Mouse (Mus musculus) small intestine, adult 10 weeks (tissue): Measurements from ENCODE around the gene Dyrk4. TPM values are rescaled to one million over a fixed set of nuclear protein-coding genes. Genes with fewer than 3 reads are reported as not detected.

Experiments used
- polyA plus RNA-seq: library from polyadenylated mRNA; stranded (reverse); fragments of 350-450 nt; fragmentation: Illumina TruSeq; extraction: RNeasy Lipid Tissue Mini Kit (QIAGEN cat#74804); gene quantifications from one replicate; pipeline ENCODE4 v1.2.3, GENCODE M21; 2014; ENCODE audit warnings: low replicate concordance

Gene Dyrk4
- polyA plus RNA-seq, result not detected

DNA sequence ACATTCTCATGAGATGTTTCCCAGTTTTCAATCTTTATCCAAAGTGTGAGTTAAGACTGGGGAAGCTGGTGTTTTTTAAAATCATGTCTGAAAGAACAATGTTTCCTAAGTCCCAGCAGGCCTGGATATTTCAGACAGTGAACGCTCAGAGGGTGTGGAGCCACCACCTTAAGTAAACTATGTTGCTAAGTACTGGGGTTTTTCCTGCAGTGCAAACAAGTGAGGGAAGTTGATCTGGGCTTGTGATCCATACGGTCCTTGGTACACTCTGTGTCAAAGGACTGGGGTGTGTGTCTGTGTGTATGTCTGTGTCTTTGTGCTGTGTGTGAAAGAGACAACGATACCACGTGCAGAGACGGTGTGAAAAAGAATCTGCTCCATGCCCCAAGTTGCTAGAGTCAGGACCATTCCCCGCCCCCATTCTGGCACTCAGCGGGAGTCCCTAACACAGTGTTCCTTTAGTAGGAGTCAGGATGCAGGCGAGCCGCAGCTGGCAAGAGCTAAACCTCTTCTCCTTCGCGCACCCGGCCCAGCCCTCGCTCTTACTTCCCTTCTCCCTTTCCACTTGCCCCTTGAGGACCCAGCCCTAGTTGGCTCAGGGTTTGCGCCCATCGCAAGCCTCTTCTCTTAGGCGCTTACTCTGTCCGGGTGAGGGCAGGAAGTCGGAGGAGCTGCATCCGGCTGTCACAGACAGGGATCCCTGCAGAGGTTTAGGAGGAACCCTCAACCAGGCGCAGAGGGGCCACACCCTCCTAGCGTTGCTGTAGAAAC, at the start of gene Dyrk4:
Dyrk4 (minus strand) TSS at position 729 of the 771 bp plus-strand sequence.

DNA sequence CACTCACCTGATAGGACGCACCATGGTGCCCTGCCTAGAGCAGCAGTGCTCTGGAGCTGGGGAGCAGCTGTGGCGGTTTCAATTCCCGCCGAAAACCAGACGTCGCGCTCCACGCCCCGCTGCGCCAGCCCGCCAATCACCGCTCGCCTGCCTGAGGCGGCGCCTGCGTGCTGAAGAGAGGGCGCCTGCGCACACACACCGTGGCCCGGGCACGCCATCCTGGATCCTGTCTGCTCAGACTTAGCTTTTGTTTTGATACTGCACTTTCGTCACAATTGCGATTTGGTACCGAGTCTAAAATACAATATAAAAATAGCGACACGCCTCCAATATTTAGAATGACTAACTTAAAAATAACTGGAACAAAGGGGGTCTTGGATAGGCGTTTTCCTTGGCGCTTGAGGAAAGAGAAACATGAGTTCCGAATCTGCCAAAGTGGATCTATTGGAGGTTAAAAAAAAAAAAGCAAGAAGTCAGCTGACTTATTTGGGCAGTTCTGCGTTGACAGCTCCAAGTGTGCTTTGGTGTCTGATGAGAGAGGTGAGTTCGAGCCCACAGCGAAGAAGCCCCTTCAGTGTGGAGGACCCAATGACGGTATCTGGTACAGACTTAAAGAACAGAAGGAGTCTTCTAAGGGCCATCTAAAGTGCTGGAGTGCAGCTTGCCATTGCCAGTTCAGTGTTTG, 18.0 kb upstream of the Dyrk4 start, which contains the start of the genes Rad51ap1 and D6Wsu163e:
Rad51ap1 (minus strand) TSS at position 101 of the 685 bp plus-strand sequence.
D6Wsu163e (plus strand) TSS at position 476 of the 685 bp plus-strand sequence.

DNA sequence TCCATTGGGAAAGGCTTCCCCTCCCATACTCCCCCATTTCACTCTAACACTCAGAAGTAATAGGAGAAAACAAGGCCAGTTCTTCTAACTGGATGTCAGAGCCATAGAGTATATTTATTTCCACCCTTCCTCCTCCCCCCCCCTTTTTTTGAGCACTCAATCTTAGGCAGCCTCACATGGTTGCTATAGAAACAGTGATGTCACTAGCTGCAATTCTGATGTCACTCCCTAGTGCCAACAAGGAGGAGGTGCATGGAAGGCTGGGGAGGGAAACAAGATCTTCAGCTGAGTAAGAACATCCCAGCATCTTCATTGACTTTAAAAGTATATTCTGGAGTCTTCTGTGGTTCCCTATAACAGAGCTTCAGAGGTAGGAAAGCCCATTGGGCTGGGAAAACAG, 68.8 kb downstream of the Dyrk4 start, which contains the start of gene Akap3:
Akap3 (plus strand) TSS at position 218 of the 400 bp plus-strand sequence.

DNA sequence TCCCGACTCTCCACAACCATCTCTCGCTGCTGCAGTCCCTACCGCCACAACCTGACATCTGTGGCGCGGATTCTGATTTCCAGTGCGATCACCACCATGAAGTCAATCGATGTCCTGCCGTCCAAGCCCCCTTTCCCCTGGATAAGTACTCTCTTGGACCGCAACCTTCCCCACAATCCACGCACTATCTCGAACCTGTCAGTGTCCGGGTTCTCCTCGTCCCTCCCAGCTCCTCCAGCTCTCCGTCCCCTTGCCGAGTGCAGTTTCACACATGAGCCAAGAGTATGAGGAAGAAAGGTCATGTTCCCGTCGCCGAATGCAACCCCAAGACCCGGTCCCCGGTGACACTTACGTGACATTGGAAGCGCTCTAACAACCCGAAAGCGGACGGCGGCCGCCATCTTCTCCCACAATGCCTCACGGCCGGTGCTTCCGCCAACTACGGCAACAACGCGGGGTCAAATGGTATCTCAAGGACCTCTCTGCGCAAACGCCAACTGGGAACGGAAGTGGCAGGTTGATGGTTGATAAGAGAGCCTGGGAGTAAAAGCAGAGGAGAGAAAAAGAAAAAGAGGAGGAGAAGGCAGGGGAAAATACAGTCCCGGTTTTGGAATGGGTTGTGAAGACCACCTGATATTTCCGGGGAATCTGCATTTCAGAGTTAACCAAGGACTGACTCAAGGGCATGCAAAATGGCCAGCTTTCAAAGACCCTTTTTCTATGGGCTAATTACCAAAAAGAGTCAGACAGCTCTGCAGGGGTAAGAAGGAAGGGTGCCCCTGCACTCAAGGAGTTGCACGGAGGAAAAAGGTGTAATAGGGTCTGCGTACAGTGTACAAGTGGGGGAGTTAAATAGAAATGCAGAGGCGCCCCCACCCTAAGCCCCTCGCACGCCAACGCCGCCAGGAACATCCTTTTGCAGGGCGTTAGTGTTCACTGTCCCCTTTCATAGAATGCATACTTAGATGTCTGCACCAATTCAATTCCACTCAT, 72.6 kb downstream of the Dyrk4 start, which contains the start of gene Ndufa9:
Ndufa9 (minus strand) TSS at position 425 of the 993 bp plus-strand sequence.

Other genes starting within 250 kb of the Dyrk4 start
- 0.30 TPM for gene Kcna6, start 181.2 kb downstream of the Dyrk4 start, polyA plus RNA-seq
- 67.0 TPM for gene Ndufa9, start 72.7 kb downstream of the Dyrk4 start, polyA plus RNA-seq
- 0.11 TPM for gene Akap3, start 68.7 kb downstream of the Dyrk4 start, polyA plus RNA-seq
- gene Rad51ap1, start 17.7 kb upstream of the Dyrk4 start, polyA plus RNA-seq, result 26.2 TPM
- 11.6 TPM for gene D6Wsu163e, start 18.1 kb upstream of the Dyrk4 start, polyA plus RNA-seq
- not detected for gene Fgf6, start 93.7 kb upstream of the Dyrk4 start, polyA plus RNA-seq
- not detected for gene Fgf23, start 151.1 kb upstream of the Dyrk4 start, polyA plus RNA-seq
- gene Tigar, start 187.7 kb upstream of the Dyrk4 start, polyA plus RNA-seq, result 3.6 TPM
- 43.8 TPM for gene Ccnd2, start 230.4 kb upstream of the Dyrk4 start, polyA plus RNA-seq